Mouse (Mus musculus) T-helper 1 cell (primary cell): Measurements from ENCODE around the gene Slc9a8.
"Not testable (repeated sequence)": the region's sequence is repeated elsewhere in the genome, so short reads cannot be mapped to it uniquely, and the experiment has no call there.

ENCODE experiments used
- in situ Hi-C: fragments of 300-600 bp; cut with MboI, MseI; formaldehyde crosslinking; loops from one replicate; pipeline ENCODE4 v1.15.1; 2025; ENCODE audit warnings: high pct_unique_total_duplicates

Gene Slc9a8

DNA sequence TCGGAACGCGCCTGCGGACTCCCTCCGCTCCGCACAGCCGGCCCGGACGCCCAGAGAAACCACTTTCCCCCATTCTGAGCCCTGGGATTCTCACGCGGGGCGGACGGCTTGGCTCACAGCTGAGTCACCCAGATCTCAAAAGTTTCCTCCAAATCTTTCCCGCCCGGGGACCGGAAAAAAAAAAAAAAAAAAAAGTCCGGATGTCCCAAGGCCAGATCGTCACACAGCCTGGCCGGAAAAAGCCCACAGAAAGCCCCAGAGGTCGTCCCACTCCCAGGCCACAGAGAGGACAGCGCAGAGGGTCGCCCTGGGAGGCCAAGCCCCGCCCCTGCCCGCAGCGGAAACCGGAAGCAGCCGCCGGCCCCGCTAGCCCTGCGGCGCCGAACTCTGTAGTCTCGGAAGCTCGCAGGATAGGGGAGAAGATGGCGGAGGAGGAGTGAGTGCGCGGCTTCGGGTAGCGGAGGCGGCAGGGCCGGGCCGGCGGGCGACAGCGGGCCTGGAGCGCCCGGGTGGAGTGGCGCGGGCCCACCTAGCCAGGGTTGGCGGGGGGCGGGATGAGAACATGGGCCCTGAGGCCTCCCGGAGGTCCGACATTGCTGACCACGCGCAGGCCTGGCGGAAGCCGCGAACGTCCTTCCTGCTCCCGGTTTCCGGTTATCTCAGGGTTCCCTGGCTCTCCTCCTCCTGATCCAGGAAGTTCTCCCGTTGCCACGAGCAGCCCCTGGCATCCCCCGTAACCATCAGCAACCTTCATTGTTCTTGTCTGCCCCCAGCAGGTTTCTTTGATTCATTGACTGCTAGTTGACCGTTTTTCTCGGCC lies at the start of gene Slc9a8:
TSS of gene Slc9a8 (plus strand) at position 383 of the 820 bp plus-strand sequence.
- in situ Hi-C loops: loop anchor here (5.0 kb wide), 2 partner anchors 49 to 364 kb away; no protein-coding TSS in a partner anchor

DNA sequence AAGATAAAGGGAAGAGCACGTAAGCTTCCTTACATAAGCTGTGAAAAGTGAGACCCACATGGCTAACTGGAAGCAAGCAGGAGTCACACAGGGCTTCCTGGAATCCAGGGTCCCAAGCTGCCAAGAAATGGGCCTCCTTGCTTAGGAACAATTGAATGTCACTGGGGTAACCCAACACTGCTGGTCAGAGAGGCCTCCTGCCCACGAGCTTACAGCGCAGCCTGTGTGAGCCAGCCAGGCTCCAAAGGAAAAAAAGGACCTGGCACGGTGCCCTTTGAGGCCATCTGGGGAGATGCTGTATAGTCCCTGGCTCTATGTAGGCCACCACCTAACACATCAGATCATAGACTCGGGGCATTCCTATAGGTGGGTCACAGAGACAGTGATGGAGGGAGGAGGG lies 48.2 kb upstream of the Slc9a8 start:
- in situ Hi-C loops: loop anchor here (5.0 kb wide), 1 partner anchor 49 kb away; the partner anchor contains the start of gene Slc9a8

- in situ Hi-C loops: loop anchor here (5.0 kb wide), 1 partner anchor 48 kb away; the partner anchor contains the start of gene Slc9a8
Measured at GRCm38 (mm10) chr2:167374191-167374805, 47.2 kb upstream of the Slc9a8 start.

DNA sequence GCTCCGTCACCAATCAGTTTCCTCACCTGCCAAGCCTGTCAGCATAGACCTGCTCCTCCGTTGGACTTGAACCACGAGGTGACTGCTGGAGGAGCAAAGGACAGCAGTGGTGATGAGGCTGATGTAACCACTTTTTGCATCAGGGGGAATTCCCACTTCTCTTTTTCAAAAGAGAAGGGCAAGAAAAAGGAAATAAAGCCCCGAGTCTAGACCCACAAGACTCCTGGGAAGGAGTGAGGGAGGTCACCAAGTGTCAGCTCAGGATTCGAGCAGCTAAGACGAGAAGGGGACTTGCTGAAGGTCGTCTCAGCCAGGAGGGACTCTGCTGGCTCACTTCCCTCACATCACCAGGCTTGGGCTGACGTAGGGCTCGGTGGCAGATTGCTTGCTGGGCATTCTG lies 46.4 kb upstream of the Slc9a8 start:
- in situ Hi-C loops: no loop called here

GRCm38 (mm10) chr2:167375688-167376087 lies 45.8 kb upstream of the Slc9a8 start:
- in situ Hi-C loops: no loop called here

DNA sequence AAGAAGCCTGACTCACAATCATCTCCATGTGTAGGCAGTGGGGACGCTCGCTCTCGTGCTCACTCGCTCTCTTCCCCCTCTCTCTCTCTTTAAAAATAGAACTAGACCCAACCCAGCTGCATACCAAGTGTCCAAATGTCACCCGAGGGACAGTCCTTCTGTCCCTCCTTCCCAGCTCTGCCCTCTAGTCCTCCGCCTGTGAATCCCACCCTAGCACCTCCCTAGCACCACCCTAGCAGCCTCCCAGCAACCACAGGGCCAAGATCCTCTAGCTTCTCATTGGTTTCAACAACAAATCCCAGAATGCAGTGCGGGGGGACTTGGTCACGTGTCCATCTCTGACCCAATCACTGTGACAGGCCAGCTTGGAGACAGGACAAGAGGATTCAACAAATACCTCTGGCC lies 45.4 kb upstream of the Slc9a8 start:
- in situ Hi-C loops: no loop called here

GRCm38 (mm10) chr2:167377697-167378096 lies 43.8 kb upstream of the Slc9a8 start:
- in situ Hi-C loops: no loop called here

GRCm38 (mm10) chr2:167378972-167379371 lies 42.5 kb upstream of the Slc9a8 start:
- in situ Hi-C loops: no loop called here

GRCm38 (mm10) chr2:167380615-167381285 lies 40.8 kb upstream of the Slc9a8 start:
- in situ Hi-C loops: no loop called here

DNA sequence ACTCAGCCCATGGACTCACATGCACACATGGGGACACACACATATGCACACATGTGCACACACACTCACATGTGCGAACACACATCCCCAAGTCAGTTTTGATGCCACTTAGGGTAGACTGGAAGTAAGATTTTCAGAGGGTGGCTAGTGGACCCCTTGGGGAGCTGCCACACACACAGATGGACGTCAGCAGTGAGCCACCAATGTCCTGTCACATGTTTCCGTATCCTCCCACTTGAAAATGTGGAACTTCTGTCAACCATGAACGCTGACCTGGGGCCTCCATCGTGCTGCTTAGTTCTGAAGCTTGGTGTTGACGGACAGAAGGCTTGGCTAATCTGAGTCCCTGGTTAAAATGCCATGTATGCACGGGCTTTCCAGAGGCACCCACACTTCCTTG lies 39.9 kb upstream of the Slc9a8 start:
- in situ Hi-C loops: no loop called here

DNA sequence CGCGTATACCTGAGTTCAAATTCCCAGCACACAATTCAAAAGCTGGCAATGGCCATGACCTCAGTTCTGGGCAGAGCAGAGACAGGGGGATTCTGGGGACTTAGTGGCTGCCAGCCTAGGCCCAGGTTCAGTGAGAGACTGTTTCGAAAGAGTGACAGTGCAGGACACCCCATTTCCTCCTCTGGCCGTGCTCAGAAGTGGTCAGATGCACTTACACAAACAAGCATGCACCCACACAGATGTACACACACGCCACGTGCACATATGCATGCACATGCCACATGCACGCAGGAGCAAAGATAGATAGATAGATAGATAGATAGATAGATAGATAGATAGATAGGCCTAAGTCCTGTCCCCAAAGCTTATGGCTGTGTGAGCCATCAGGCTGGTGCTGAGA lies 39.1 kb upstream of the Slc9a8 start:
- in situ Hi-C loops: no loop called here

GRCm38 (mm10) chr2:167383666-167384083 lies 37.8 kb upstream of the Slc9a8 start:
- in situ Hi-C loops: no loop called here

DNA sequence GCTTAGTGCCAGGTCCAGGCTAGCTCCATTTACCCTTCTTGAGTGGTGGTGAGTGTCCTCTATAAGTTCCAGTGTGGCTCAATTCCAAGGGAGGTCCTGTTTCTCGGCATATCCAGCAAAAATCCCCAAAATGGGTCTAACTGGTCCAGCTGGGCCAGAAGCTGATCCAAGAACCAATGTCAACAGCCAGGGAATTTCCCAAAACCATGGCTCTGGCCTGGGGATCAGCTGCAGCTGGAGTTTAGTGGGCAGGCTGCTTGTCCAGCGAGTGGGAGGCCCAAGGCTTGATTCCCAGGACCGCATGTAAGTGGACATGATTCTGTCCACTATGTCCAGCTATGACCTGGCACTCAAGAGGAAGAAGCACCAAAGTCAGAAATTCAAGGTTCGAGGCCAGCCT lies 35.1 kb upstream of the Slc9a8 start:
- in situ Hi-C loops: no loop called here

GRCm38 (mm10) chr2:167386998-167387397 lies 34.5 kb upstream of the Slc9a8 start:
- in situ Hi-C loops: no loop called here

DNA sequence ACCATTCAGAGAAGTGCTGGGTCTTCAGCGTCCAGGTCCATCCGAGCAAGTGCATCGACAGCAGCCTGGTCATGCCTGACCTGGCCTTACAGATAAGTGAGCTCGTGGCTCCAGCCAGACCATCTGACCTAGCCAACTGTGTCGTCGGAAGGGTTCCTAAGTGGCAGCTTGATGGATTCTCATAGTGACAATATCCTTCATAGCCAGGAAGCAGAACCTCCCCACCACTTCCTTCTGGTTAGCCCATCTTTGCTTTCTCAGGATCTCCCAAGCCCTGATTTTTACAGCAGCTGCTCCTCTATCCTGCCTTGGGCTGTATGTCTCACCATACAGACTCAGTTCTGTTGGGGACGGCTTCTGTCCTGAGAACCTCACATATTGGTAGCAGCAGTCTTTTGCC lies 27.1 kb upstream of the Slc9a8 start:
- in situ Hi-C loops: no loop called here

GRCm38 (mm10) chr2:167396420-167396819 lies 25.1 kb upstream of the Slc9a8 start:
- in situ Hi-C loops: not testable (repeated sequence)

DNA sequence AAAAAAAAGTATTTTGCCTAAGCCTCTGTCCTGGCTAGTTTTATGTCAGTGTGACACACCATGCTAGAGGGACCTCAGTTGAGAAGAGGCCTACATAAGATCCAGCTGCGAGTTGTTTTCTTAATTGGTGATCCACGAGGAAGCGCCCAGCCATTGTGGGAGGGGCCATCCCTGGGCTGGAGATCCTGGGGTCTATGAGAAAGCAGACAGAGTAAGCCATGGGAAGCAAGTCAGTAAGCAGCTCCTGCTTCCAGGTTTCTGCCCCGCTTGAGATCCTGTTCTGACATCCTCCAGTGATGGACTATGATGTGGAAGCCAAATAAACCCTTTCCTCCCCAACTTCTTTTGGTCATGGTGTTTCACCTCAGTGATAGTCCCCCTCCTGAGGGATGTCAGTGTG lies 22.5 kb upstream of the Slc9a8 start:
- in situ Hi-C loops: no loop called here

GRCm38 (mm10) chr2:167399646-167400045 lies 21.9 kb upstream of the Slc9a8 start:
- in situ Hi-C loops: loop anchor here (10.0 kb wide), 1 partner anchor 1245 kb away; the partner anchor contains the start of gene Sulf2

DNA sequence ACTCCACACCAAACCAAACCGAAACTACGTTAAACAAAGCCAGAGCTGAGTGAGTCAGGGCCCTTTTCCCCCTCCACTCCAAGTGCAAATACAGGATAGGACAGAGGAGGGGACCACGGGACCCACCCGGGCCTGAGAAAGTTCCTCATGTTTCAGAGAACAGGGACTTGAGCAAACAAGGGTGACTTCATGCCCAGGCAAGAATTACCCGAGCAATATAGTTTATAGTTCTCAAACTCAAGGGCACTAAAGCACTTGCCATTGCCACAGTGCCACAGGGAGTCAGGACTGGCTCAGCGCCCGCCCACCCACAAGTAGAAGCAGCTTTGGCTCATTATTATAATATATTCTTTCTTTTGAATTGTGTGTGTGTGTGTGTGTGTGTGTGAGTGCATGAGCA lies 18.4 kb upstream of the Slc9a8 start:
- in situ Hi-C loops: loop anchor here (10.0 kb wide), 1 partner anchor 1248 kb away; the partner anchor contains the start of gene Sulf2

GRCm38 (mm10) chr2:167405101-167405880 lies 16.2 kb upstream of the Slc9a8 start:
- in situ Hi-C loops: loop anchor here (10.0 kb wide), 1 partner anchor 1250 kb away; the partner anchor contains the start of gene Sulf2

GRCm38 (mm10) chr2:167407296-167407929 lies 14.1 kb upstream of the Slc9a8 start:
- in situ Hi-C loops: loop anchor here (10.0 kb wide), 1 partner anchor 1253 kb away; the partner anchor contains the start of gene Sulf2
